In the genomic region with DNA sequence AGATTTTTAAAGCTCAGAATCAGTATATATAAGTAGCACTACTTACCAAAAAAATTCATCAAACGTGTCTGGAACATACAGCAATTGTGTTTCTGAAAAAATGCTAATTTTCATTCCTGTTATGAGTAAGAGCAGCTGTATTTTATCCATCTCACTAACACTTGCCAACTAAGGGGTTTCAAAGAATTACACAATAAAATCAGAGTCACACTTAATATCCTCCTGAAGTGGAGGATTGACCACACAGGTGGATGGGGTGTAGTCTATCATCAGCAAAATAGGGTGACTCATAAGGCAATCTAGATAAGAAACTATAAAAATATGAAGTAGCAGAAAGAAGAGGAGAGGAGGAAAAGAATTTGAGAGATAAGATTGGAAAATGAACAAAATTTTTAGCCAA, we compare ENCODE assay signal across 23 mouse cellular contexts.
DNase-seq lines count a peak whose midpoint lies in the region; ATAC-seq and TF ChIP-seq lines count a peak whose summit lies in the region.
"Had no signal": no experiment of that assay in that cellular context is flagged by ENCODE, and none has a peak within 500 bp of the region (broad histone marks: within the 10 kb centered on the region; RNA-seq: fewer than 3 reads in every experiment).

No protein-coding gene starts in this region.

- no peaks in the 10 kb centered on the region for H3K9me3 ChIP-seq in lung, embryonic 14.5 days (ENCODE audit: low read depth, low read length)
- no peaks in the 10 kb centered on the region for H3K9me3 ChIP-seq in lung, embryonic 16.5 days (ENCODE audit: control insufficient read depth, low read length)
- H3K9me3 ChIP-seq in intestine, embryonic 16.5 days (ENCODE audit: control insufficient read depth, low read length), result no peaks in the 10 kb centered on the region
- H3K9me3 ChIP-seq: embryonic facial prominence, embryonic 13.5 days; embryonic facial prominence, embryonic 15.5 days; forebrain, embryonic 10.5 days; forebrain, embryonic 12.5 days had no signal

- no peaks in the 10 kb centered on the region for H3K36me3 ChIP-seq in lung, embryonic 14.5 days (ENCODE audit: insufficient read depth)
- no peaks in the 10 kb centered on the region for H3K36me3 ChIP-seq in lung, embryonic 16.5 days (ENCODE audit: control insufficient read depth, insufficient read depth, low read length)
- no peaks in the 10 kb centered on the region for H3K36me3 ChIP-seq in intestine, embryonic 16.5 days (ENCODE audit: control insufficient read depth, insufficient read depth, low read length)
- H3K36me3 ChIP-seq: embryonic facial prominence, embryonic 13.5 days; embryonic facial prominence, embryonic 15.5 days; forebrain, embryonic 10.5 days; forebrain, embryonic 12.5 days had no signal

- WGBS in lung, embryonic 14.5 days, result 28% methylated on average over 1 of the region's 1 CpGs
- WGBS in lung, embryonic 16.5 days, result 19% methylated on average over 1 of the region's 1 CpGs
- 59% methylated on average over 1 of the region's 1 CpGs for WGBS in intestine, embryonic 16.5 days

- DNase-seq in lung, embryonic 14.5 days, result peak; percentile 84
- DNase-seq in lung, postnatal 14 days, result no peak
- DNase-seq in lung, postnatal 10 days, result no peak
- no peak for DNase-seq in frontal cortex, adult 2 months (ENCODE audit: extremely low spot score in 1 of 2, low spot score in 1 of 2)
- DNase-seq: adrenal gland, adult 2 months; adrenal gland, postnatal 10 days; adrenal gland, postnatal 25 days; cerebellum, adult 11 months; cerebellum, adult 18-20 months; cerebellum, adult 8-10 months; cerebellum, adult 9-11 months; cerebellum, postnatal 14 days; cerebellum, postnatal 36 days; embryo, embryonic 11 days had no signal

- H3K4me1 ChIP-seq in lung, embryonic 14.5 days (ENCODE audit: insufficient read depth), result no peaks in the 10 kb centered on the region
- H3K4me1 ChIP-seq in lung, embryonic 16.5 days (replicated peaks; ENCODE audit: control insufficient read depth, insufficient read depth, low read length), result no peaks in the 10 kb centered on the region
- no peaks in the 10 kb centered on the region for H3K4me1 ChIP-seq in intestine, embryonic 16.5 days (ENCODE audit: control insufficient read depth, insufficient read depth, low read length)
- H3K4me1 ChIP-seq: embryonic facial prominence, embryonic 13.5 days; embryonic facial prominence, embryonic 15.5 days; forebrain, embryonic 10.5 days; forebrain, embryonic 12.5 days had no signal

- no peak overlapping the region for H3K27ac ChIP-seq in lung, embryonic 14.5 days (ENCODE audit: low read depth)
- H3K27ac ChIP-seq in lung, embryonic 16.5 days (ENCODE audit: low read length), result no peak overlapping the region
- no peak overlapping the region for H3K27ac ChIP-seq in intestine, embryonic 16.5 days (ENCODE audit: low read length)
- H3K27ac ChIP-seq: embryonic facial prominence, embryonic 13.5 days; embryonic facial prominence, embryonic 15.5 days; forebrain, embryonic 10.5 days; forebrain, embryonic 12.5 days had no signal

- no peak overlapping the region for H3K4me3 ChIP-seq in lung, embryonic 14.5 days (ENCODE audit: low read depth, low read length)
- no peak overlapping the region for H3K4me3 ChIP-seq in lung, embryonic 16.5 days (ENCODE audit: low read length)
- H3K4me3 ChIP-seq in intestine, embryonic 16.5 days (ENCODE audit: low read length), result no peak overlapping the region
- H3K4me3 ChIP-seq: embryonic facial prominence, embryonic 13.5 days; embryonic facial prominence, embryonic 15.5 days; erythroblast, embryonic 14.5 days; forebrain, embryonic 10.5 days; forebrain, embryonic 12.5 days had no signal

- ATAC-seq in lung, embryonic 14.5 days (ENCODE audit: insufficient read depth), result peak; percentile 89
- peak; percentile 91 for ATAC-seq in lung, embryonic 16.5 days (ENCODE audit: low read depth)
- ATAC-seq in inflammation-experienced regulatory T-cells, adult 6 months, result peak; percentile 14
- 0 out of 2 replicates have a peak, but pooled peaks have one; percentile 55 for ATAC-seq in intestine, embryonic 16.5 days
- ATAC-seq: forebrain, embryonic 14.5 days had no signal

- no peak overlapping the region for H3K9ac ChIP-seq in lung, embryonic 14.5 days
- no peak overlapping the region for H3K9ac ChIP-seq in lung, embryonic 16.5 days (ENCODE audit: low read length)
- no peak overlapping the region for H3K9ac ChIP-seq in intestine, embryonic 16.5 days (ENCODE audit: low read depth, low read length)
- H3K9ac ChIP-seq: embryonic facial prominence, embryonic 13.5 days; embryonic facial prominence, embryonic 15.5 days; forebrain, embryonic 12.5 days had no signal

- TF ChIP-seq CTCF in lung, embryonic 14.5 days (IDR thresholded peaks at IDR 0.05; ENCODE audit: low read depth), result no peak

- no peaks in the 10 kb centered on the region for H3K27me3 ChIP-seq in lung, embryonic 14.5 days (ENCODE audit: insufficient read depth, low read length)
- H3K27me3 ChIP-seq in lung, embryonic 16.5 days (ENCODE audit: control insufficient read depth, insufficient read depth, low read depth, low read length), result no peaks in the 10 kb centered on the region
- no peaks in the 10 kb centered on the region for H3K27me3 ChIP-seq in intestine, embryonic 16.5 days (replicated peaks; ENCODE audit: control insufficient read depth, insufficient read depth, low read length)
- H3K27me3 ChIP-seq: embryonic facial prominence, embryonic 13.5 days; embryonic facial prominence, embryonic 15.5 days; forebrain, embryonic 12.5 days had no signal

- H3K4me2 ChIP-seq in lung, embryonic 14.5 days, result no peak overlapping the region
- H3K4me2 ChIP-seq in lung, embryonic 16.5 days (ENCODE audit: low read depth, low read length), result no peak overlapping the region
- no peak overlapping the region for H3K4me2 ChIP-seq in intestine, embryonic 16.5 days (ENCODE audit: low read depth, low read length)
- H3K4me2 ChIP-seq: embryonic facial prominence, embryonic 13.5 days; embryonic facial prominence, embryonic 15.5 days; forebrain, embryonic 12.5 days had no signal

Comparison
In these comparisons a context has a peak if more than half of its experiments do, and no peak if none do; other contexts are left out.
1. ATAC-seq: peak in every context shown above with its lines; median percentile 91 in lung, embryonic 16.5 days; 89 in lung, embryonic 14.5 days; 55 in intestine, embryonic 16.5 days; 14 in inflammation-experienced regulatory T-cells, adult 6 months.